Mouse (Mus musculus): ENCODE measurements around the gene Cryaa. TPM values are rescaled to one million over a fixed set of nuclear protein-coding genes. Genes with fewer than 3 reads are reported as not detected.

Cryaa gene
- polyA plus RNA-seq, 1 experiment: not detected

GRCm38 (mm10) chr17:31726216-31726615, 48.6 kb downstream of the Cryaa start:
- Histone ChIP-seq H3K4me1 (ENCODE audit: control insufficient read depth, insufficient read depth, low read length) (no peaks in the 10 kb centered on the region), H3K4me3 (ENCODE audit: insufficient read depth, low read length) (no peak overlapping the region), H3K27ac (ENCODE audit: insufficient read depth, low read length) (no peak overlapping the region)
- TF ChIP-seq CTCF (IDR thresholded peaks at IDR 0.05; ENCODE audit: borderline replicate concordance, insufficient read depth, low read length): no peak
- TF ChIP-seq POLR2A (IDR thresholded peaks at IDR 0.05; ENCODE audit: low read depth, low read length): no peak

- no peak for TF ChIP-seq CTCF (IDR thresholded peaks at IDR 0.05; ENCODE audit: borderline replicate concordance, insufficient read depth, low read length)
- TF ChIP-seq POLR2A (IDR thresholded peaks at IDR 0.05; ENCODE audit: low read depth, low read length): no peak
- Histone ChIP-seq H3K27ac (ENCODE audit: insufficient read depth, low read length) (no peak overlapping the region), H3K4me1 (ENCODE audit: control insufficient read depth, insufficient read depth, low read length) (no peaks in the 10 kb centered on the region), H3K4me3 (ENCODE audit: insufficient read depth, low read length) (no peak overlapping the region)
Measured at GRCm38 (mm10) chr17:31727230-31727629, 49.6 kb downstream of the Cryaa start.

GRCm38 (mm10) chr17:31728043-31728442, 50.4 kb downstream of the Cryaa start:
- Histone ChIP-seq H3K4me3 (ENCODE audit: insufficient read depth, low read length) (no peak overlapping the region), H3K4me1 (ENCODE audit: control insufficient read depth, insufficient read depth, low read length) (no peaks in the 10 kb centered on the region), H3K27ac (ENCODE audit: insufficient read depth, low read length) (no peak overlapping the region)
- TF ChIP-seq CTCF (IDR thresholded peaks at IDR 0.05; ENCODE audit: borderline replicate concordance, insufficient read depth, low read length): no peak
- TF ChIP-seq POLR2A (IDR thresholded peaks at IDR 0.05; ENCODE audit: low read depth, low read length): no peak

GRCm38 (mm10) chr17:31728968-31729501, 51.4 kb downstream of the Cryaa start:
- Histone ChIP-seq H3K4me1 (ENCODE audit: control insufficient read depth, insufficient read depth, low read length) (no peaks in the 10 kb centered on the region), H3K27ac (ENCODE audit: insufficient read depth, low read length) (no peak overlapping the region), H3K4me3 (ENCODE audit: insufficient read depth, low read length) (no peak overlapping the region)
- TF ChIP-seq POLR2A (IDR thresholded peaks at IDR 0.05; ENCODE audit: low read depth, low read length) (no peak), CTCF (IDR thresholded peaks at IDR 0.05; ENCODE audit: borderline replicate concordance, insufficient read depth, low read length) (no peak)

- H3K4me1 ChIP-seq (ENCODE audit: control insufficient read depth, insufficient read depth, low read length): no peaks in the 10 kb centered on the region
- TF ChIP-seq POLR2A (IDR thresholded peaks at IDR 0.05; ENCODE audit: low read depth, low read length) (no peak), CTCF (IDR thresholded peaks at IDR 0.05; ENCODE audit: borderline replicate concordance, insufficient read depth, low read length) (no peak)
- no peak overlapping the region for H3K27ac ChIP-seq (ENCODE audit: insufficient read depth, low read length)
- no peak overlapping the region for H3K4me3 ChIP-seq (ENCODE audit: insufficient read depth, low read length)
Measured at GRCm38 (mm10) chr17:31731038-31731437, 53.4 kb downstream of the Cryaa start.

Other genes with a start within 250 kb of the Cryaa start
- 18.9 and 19.7 TPM in 2 replicates for gene Wdr4, start 157.8 kb upstream of the Cryaa start, polyA plus RNA-seq (2011; ENCODE audit: insufficient read length, low read depth, missing spikeins)
- gene Ndufv3, start 157.7 kb upstream of the Cryaa start, polyA plus RNA-seq (2011; ENCODE audit: insufficient read length, low read depth, missing spikeins): 140 and 141 TPM in 2 replicates
- gene Pknox1, start 113.1 kb upstream of the Cryaa start, polyA plus RNA-seq (2011; ENCODE audit: insufficient read length, low read depth, missing spikeins): 16.6 and 18.9 TPM in 2 replicates
- 1.7 and 2.4 TPM in 2 replicates for gene Cbs, start 40.6 kb upstream of the Cryaa start, polyA plus RNA-seq (2011; ENCODE audit: insufficient read length, low read depth, missing spikeins)
- 171 and 195 TPM in 2 replicates for gene U2af1, start 18.9 kb upstream of the Cryaa start, polyA plus RNA-seq (2011; ENCODE audit: insufficient read length, low read depth, missing spikeins)
- gene Sik1, start 178.0 kb downstream of the Cryaa start, polyA plus RNA-seq (2011; ENCODE audit: insufficient read length, low read depth, missing spikeins): 15.5 and 18.1 TPM in 2 replicates